Mouse (Mus musculus) T-helper 17 cell (primary cell): Measurements from ENCODE around the gene Nrxn2.

Source experiments
- in situ Hi-C, 2 experiments: fragments of 300-600 bp; cut with MboI, MseI; formaldehyde crosslinking; loops; 1 replicate in 1 of 2; 2 replicates in 1 of 2; pipeline ENCODE4 v1.15.1; 2025; ENCODE audit warnings: high pct_unique_total_duplicates in 2 of 2

Nrxn2 gene

DNA sequence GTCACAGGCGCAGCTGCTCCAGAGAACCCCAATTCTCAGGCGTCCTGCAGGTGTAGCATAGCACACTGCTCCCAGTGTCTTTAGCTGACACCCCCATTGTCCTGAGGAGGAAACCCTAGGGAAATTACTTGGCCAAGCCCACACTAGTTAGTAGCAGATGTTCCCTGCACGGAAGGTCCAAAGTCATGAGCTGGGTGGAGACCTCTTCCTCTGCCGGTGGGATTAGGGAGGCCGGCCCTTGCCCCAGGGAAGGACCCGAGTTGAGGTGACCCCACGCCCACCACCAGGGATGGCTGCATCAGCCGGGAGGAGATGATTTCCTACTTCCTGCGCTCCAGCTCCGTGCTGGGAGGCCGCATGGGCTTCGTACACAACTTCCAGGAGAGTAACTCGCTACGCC, 5.7 kb upstream of the Nrxn2 start:
- in situ Hi-C loops, result no loop called here

DNA sequence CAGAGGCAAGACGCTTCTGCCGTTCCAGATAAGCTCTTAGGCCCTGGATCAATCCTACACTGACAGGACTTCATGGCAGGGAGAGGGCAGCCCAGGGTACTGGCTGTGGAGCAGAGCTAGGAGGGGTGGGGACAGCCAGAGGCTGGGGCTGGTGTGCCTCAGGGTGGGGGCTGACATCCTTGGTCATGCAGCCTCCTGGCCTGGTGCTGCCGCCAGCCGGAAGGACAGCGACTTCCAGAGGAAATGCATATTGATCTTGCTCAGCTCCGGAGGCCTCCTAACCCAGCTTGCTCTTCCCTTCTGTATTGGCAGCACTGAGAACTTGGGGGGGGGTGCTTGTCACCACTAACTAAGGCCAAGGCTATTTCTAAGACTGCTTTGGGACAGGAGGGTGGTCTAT, 3.1 kb upstream of the Nrxn2 start:
- in situ Hi-C loops, result loop anchor here in 1 of 2 experiments (5.0 kb wide), 1 partner anchor 42 kb away; no protein-coding TSS in a partner anchor

DNA sequence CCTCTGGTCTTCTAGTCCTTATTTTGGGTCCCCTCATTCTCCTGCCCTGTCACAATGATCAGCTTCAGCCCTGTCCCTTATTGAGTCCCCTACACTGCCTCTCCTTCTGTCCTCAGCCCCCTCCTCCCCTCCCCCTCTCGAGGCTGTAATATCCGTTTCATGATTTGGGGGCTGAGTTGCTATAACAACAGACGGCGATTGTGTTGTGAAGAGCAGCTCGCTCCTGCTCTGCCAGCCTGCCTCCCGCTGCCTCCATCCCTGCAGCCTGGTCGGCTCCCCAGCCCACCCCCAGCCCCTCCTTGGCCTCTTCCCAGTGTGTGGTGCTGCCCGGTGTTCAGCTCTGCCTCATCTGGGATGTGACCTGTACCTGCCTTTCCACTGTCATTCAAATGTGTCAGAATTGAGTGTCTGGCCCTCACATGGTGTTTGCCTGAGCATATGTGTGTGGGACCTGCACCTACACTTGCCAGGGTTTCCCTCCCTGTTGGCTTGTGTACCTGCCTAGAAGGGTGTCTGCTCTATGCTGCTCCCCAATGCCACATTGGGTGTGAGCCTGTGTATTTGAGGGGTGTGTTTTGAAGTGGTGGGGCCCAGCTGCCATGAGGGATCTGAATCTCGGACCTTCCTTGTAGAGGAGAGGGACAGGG, 2.3 kb upstream of the Nrxn2 start:
- in situ Hi-C loops, result loop anchor here in 1 of 2 experiments (5.0 kb wide), 1 partner anchor 41 kb away; no protein-coding TSS in a partner anchor

DNA sequence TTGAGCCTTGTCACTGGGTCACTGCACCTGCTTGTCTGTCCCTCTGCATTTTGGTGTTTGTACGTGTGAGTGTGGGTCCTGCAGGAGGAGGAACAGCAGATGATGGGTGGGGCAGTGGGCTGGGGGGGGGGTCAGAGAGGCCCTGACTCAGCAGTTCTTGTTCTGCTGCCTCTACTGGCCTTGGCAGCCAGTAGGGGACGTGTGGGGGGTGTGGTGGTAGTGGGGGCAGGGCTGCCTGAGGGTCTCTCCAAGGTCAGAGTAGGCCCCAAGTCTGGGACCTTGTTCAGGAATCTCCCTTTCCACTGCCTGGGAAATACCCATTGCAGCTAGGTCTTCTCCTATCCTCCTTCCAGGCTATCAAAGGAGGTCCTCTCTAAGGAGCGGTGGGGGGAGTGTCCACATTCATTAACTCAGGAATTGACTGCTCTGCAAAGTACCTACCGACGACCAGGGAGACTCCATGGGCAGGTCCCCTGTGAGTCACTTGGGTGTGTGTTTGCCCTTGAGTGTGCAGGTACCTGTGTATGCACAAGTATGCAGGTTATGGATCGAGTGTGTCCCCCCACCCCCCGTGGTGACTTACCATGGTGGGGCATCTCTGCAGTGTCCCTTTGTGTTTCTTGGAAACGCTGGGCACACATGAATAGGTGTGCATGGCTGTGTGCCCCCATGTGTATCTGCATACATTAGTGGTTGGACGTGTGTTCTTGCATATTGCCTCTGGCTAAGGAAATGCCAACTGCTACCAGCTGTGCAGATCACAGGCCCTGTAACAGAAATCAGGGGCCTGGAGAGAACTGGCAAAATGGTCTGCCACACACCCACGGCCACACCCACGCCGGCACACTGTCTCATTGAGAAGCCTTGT, 1.4 kb upstream of the Nrxn2 start:
- in situ Hi-C loops, result loop anchor here in 1 of 2 experiments (5.0 kb wide), 1 partner anchor 40 kb away; no protein-coding TSS in a partner anchor

GRCm38 (mm10) chr19:6418984-6419692, 607 bp downstream of the Nrxn2 start:
- in situ Hi-C loops, result loop anchor here in 1 of 2 experiments (5.0 kb wide), 1 partner anchor 38 kb away; no protein-coding TSS in a partner anchor

GRCm38 (mm10) chr19:6419805-6420310, 1.3 kb downstream of the Nrxn2 start:
- in situ Hi-C loops, result loop anchor here in 1 of 2 experiments (5.0 kb wide), 1 partner anchor 37 kb away; no protein-coding TSS in a partner anchor

- in situ Hi-C loops, result no loop called here
Measured at GRCm38 (mm10) chr19:6420481-6421210, 2.1 kb downstream of the Nrxn2 start.

- in situ Hi-C loops, result no loop called here
Measured at GRCm38 (mm10) chr19:6421211-6421590, 2.7 kb downstream of the Nrxn2 start.

- in situ Hi-C loops, result no loop called here
Measured at GRCm38 (mm10) chr19:6422014-6422413, 3.5 kb downstream of the Nrxn2 start.

DNA sequence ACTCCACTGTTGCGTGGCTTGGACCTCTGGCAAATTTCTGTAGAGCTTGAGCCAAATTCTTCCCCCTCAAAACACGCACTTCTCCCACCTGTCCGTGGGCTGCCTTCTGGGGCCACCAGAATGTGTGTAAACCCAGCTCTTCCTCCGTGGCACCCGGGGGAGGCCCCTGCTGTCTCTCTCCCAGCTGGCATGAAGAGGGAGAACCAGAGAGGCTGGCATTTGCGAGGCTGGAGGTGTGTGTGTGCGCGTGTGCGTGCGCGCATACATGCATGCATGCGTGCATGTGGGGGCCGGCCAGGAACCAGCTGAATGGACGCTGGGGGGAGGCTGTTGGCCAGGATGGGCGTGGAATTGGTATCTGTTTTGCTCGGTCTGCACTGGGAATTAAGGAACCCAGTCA, 4.7 kb downstream of the Nrxn2 start:
- in situ Hi-C loops, result no loop called here

DNA sequence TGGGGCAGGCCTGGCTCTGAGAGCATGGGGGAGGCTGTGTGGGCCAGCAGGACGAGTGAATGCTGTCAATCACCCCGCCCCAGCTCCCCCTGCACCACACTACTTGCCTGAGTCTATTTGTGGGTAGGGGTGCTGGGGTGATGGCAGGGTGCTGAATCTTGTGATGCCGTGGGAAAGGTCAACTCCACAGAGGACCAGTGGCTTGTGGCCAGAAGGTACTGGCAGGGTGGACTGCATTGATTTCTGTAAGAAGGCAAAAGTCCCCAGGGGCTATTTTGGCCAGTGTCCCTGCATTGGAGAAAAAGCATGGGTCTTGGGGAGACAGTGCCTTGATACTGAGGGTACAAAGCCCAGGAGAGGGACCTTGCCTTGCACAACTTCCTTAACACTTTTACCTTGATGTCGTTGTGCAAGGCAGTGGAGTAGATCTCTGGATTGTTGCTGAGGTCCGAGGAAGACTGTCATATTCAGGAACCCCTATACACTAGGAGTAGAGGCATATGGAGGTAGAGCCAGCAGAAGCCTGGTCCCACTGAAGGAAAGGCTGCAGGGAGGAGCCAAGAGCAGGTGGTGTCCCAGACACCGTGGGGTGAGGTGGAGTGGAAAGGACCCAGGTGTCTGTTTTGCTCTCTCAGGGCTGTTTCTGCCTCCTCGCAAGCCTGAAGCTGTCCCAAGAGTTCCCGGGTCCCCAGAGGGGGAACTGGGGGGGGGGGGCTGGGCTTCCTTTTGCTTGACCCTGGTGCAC, 5.8 kb downstream of the Nrxn2 start:
- in situ Hi-C loops, result no loop called here

- in situ Hi-C loops, result no loop called here
Measured at GRCm38 (mm10) chr19:6425595-6425994, 7.1 kb downstream of the Nrxn2 start.

DNA sequence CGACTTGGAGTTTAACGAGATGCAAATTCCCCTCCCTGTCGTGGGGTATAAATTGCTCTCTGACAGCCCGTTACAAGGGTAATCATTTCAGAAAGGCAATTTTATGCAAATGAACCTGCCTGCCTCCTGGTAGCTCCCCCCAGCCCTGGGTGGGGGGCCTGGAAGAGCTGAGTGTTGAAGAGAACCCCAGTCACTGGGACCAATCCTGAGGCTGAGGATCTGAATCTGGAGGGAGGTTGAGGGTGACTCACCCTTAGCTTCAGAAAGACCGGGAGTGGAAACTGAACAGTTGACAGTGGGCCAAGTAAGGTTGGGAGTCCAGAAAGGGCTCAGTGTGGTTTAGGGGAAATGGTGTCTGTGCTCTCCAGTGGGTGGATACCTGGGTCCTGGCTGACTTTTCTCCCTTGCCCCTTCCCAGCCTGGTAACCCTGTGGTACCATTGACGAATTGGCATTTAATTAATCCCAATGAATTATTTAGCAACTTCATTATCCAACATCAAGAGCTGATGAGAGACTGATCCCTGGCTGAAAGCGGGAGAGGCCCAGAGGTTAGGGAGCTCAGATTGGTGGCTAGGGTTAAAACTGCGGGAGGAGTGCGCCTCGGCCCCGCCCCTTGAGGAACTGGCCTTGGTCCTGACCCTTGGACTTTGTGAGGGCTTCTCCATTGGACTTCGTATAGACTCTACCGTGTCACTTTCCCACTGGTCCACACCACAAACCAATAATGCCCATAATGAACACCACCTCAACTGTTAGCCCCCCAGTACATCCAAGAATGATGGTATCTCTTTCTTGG, 8.4 kb downstream of the Nrxn2 start:
- in situ Hi-C loops, result no loop called here

DNA sequence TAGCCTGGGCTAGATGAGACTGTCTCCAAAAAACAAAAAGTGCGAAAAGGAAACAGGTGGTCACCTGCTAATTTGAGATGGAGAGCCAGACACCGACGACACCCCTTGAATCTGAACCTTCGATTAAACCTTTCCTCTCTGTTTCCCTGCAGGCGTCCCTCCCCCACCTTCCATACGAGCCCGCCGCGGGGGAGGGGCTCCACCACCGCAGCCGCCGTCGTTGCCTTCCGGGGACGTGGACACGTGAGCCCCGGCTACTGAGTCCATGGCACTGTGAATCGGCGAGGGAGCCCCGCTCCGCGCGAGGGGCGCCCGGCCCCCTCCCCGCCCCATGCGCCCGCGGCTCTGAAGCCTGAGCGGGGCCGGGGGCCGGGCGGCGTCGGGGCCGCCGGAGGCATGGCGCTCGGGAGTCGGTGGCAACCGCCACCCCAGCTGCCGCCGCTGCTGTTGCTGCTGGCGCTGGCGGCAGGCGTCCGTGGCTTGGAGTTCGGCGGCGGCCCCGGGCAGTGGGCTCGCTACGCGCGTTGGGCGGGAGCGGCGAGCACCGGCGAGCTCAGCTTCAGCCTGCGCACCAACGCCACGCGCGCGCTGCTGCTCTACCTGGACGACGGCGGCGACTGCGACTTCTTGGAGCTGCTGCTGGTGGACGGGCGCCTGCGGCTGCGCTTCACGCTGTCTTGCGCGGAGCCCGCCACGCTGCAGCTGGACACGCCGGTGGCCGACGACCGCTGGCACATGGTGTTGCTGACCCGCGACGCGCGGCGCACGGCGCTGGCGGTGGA, 9.3 kb downstream of the Nrxn2 start:
- in situ Hi-C loops, result no loop called here

DNA sequence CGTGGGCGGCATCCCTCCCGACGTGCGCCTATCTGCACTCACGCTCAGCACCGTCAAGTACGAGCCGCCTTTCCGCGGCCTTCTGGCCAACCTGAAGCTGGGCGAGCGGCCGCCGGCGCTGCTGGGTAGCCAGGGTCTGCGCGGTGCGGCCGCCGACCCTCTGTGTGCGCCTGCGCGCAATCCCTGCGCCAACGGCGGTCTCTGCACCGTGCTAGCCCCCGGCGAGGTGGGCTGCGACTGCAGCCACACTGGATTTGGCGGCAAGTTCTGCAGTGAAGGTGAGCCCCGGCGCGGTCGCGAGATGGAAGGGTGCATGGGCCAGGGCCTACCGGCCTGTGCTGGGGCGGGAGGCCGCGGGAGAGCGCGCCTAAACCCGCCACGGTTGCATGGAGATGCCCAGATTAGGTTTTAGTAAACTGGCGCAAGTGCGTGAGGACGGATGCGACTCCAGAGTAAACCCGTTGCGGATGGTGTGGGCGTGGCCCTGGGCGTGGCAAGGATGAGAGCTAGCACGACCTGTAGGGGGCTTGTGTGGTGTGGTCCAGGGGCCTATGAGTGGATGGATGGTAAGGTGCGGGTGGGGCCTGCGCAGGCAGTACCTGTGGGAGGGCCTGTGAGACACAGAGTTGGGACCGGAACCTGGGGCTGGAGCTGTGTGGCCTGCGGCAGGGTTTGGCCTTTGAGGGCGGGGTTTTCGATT, 10.1 kb downstream of the Nrxn2 start:
- in situ Hi-C loops, result no loop called here

DNA sequence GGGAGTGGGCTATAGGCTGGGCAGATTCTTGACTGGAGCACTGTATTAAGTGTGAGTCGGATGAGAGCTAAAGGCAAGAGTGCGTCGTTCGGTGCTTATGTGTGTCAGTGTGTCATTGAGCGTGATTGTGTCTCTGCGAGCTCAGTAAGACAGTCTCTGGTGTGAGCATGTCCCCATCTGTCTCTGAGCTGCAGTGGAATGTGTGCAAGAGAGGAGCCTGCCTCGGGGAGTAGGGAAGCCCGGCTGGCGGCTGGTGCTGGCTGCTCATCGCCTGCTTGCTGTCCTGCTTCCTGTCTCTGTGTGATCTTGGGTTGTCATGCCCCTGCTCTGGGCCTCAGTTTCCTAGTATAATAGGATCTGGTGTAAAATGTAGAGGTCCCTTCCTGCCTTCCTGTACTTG, 24.5 kb downstream of the Nrxn2 start:
- in situ Hi-C loops, result no loop called here

DNA sequence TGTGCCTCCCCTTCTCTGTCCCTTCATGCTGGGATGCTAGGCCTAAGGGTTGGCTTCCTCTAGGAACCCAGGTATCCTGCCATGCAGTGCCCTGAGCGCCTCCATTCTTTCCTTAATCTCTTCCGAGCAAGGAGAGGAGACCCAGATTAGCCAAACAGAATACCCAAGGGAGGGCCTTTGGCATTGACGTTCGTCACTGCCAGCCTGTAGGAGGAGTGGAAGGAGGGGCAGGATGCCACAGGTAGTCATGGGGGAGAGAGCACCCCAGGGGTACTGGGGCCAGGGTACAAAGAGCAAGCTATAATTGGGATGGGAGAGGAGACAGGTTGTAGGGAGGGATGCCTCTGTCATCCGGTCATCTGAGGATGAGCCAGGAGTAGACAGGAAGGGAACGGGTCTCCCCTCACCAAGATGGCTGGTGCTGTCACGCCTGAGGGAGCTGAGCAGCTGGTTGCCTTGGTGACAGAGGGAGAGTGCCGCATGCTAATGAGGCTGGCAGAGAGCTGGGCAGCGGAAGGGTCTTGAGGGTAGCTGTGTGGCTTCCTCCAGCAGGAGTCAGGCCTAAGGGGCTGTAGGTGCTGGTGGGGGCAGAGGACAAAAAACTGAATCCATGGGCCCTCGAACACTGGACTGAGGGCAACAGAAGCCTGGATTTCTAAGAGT, 27.4 kb downstream of the Nrxn2 start:
- in situ Hi-C loops, result loop anchor here in 1 of 2 experiments (5.0 kb wide), 1 partner anchor 376 kb away; no protein-coding TSS in a partner anchor
